Mouse (Mus musculus): ENCODE results near the gene Kpna3. TPM values are rescaled to one million over a fixed set of nuclear protein-coding genes. Genes with fewer than 3 reads are reported as not detected.
"Not testable (repeated sequence)": the region's sequence is repeated elsewhere in the genome, so short reads cannot be mapped to it uniquely, and the experiment has no call there.

Gene Kpna3
- polyA plus RNA-seq, 1 experiment from 2014 or later = 26.2 TPM

DNA sequence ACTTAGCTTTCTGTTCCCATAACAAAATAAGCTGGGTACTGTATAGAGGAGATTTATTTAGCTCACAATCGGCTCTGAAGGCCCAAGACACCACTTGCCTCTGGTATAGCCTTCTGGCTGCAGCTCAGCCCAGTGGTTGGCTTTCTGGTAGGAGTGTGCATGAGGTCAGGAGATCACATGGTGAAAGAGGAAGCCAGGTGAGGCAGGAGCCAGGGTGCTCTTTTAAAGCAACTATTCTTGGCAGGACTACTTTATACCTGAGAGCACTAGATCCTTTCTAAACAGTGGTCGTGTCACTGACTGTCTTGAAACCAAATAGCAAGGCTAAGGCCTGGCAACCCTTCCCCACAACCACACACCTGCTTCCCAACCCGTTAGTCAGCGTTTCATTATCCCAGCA is 89.8 kb downstream of the Kpna3 start:
- 93% methylated on average over 4 of the region's 4 CpGs for WGBS

GRCm38 (mm10) chr14:61346827-61347698 is 92.6 kb downstream of the Kpna3 start:
- Histone ChIP-seq H3K27me3 (no peaks in the 10 kb centered on the region), H3K27ac (no peak overlapping the region), H3K36me3 (no peaks in the 10 kb centered on the region), H3K4me1 (replicated peaks) (no peaks in the 10 kb centered on the region), H3K9ac (no peak overlapping the region), H3K9me3 (replicated peaks) (no peaks in the 10 kb centered on the region), H3K4me3 (no peak overlapping the region), H3K4me2 (no peak overlapping the region)
- no peak for ATAC-seq (replicated peaks; ENCODE audit: insufficient number of reproducible peaks, insufficient read depth, low FRiP score, low read depth)
- WGBS = 82% methylated on average over 10 of the region's 10 CpGs

More for the DNA sequence above, 89.8 kb downstream of the Kpna3 start:
- Histone ChIP-seq H3K9me3 (replicated peaks) (no peaks in the 10 kb centered on the region), H3K4me2 (no peak overlapping the region), H3K4me3 (no peak overlapping the region), H3K4me1 (replicated peaks) (no peaks in the 10 kb centered on the region), H3K36me3 (no peaks in the 10 kb centered on the region), H3K27me3 (no peaks in the 10 kb centered on the region), H3K9ac (no peak overlapping the region), H3K27ac (no peak overlapping the region)
- ATAC-seq (replicated peaks; ENCODE audit: insufficient number of reproducible peaks, insufficient read depth, low FRiP score, low read depth) = no peak

DNA sequence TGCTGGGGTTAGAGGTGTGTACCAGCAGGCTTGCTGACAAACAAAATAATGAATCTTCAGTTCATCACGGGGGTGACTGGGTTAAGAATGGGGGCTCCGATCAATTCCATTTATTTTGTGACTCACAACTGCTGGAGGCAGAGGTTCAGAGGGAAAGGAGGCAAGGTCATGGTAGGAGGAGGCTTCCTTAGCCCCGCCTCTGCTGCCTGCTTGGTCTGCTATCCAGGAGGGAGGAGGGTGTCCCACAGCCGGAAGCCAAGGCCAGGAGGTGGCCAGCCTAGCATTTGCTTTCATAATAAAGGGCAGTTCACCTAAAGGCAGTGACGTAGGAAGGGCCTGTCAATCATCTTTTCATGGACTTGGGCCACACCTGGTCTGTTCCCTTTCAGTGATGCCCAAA is 95.1 kb downstream of the Kpna3 start:
- Histone ChIP-seq H3K27me3 (no peaks in the 10 kb centered on the region), H3K9ac (no peak overlapping the region), H3K4me3 (no peak overlapping the region), H3K4me1 (replicated peaks) (no peaks in the 10 kb centered on the region), H3K27ac (no peak overlapping the region), H3K4me2 (no peak overlapping the region), H3K9me3 (replicated peaks) (no peaks in the 10 kb centered on the region), H3K36me3 (no peaks in the 10 kb centered on the region)
- no peak for ATAC-seq (replicated peaks; ENCODE audit: insufficient number of reproducible peaks, insufficient read depth, low FRiP score, low read depth)
- WGBS = 68% methylated on average over 5 of the region's 5 CpGs

GRCm38 (mm10) chr14:61339381-61339780 is 100.3 kb downstream of the Kpna3 start:
- Histone ChIP-seq H3K36me3 (no peaks in the 10 kb centered on the region), H3K9me3 (replicated peaks) (no peaks in the 10 kb centered on the region), H3K27ac (no peak overlapping the region), H3K4me1 (replicated peaks) (no peaks in the 10 kb centered on the region), H3K4me2 (no peak overlapping the region), H3K27me3 (no peaks in the 10 kb centered on the region), H3K9ac (no peak overlapping the region), H3K4me3 (no peak overlapping the region)
- 86% methylated on average over 4 of the region's 4 CpGs for WGBS
- no peak for ATAC-seq (replicated peaks; ENCODE audit: insufficient number of reproducible peaks, insufficient read depth, low FRiP score, low read depth)

DNA sequence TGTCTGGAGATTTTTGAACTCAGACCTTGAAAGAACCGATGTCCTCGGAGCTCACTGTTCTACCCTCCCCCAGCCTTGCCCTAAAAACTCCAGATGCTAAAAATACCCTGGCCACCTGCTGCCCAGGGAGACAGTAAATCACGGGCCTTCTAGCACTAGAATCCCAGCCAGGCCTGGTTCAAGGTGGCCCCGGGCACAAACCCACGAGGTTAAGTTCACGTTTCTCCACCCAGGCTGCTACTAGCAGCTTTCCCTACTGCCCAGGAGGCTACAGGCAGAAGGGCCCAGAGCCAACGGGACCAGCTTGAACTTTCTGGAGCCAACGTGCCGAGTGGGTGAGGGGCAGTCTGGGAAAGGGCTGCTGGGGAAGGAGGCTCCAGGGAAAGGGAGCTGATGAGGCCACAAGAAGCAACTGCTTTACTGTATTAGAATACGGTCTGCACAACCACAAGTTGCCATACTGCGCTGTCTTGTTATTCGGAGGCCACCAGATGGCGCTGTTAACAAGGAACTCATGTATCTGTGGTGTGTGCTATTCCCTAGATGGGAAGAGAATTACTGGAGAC is 108.6 kb downstream of the Kpna3 start:
- H3K36me3 ChIP-seq = no peaks in the 10 kb centered on the region
- WGBS = 11% methylated on average over 13 of the region's 13 CpGs
- peak overlapping the region; percentile 16; the same call in 1 of the 2 replicates for H3K9ac ChIP-seq
- no peaks in the 10 kb centered on the region for H3K9me3 ChIP-seq (replicated peaks)
- peak overlapping the region; percentile 76 for H3K27ac ChIP-seq
- ATAC-seq (replicated peaks; ENCODE audit: insufficient number of reproducible peaks, insufficient read depth, low FRiP score, low read depth) = peak; percentile 65
- H3K27me3 ChIP-seq = no peaks in the 10 kb centered on the region
- peak overlapping the region; percentile 9 for H3K4me3 ChIP-seq
- H3K4me1 ChIP-seq (replicated peaks) = peaks cover 21% of the 10 kb centered on the region
- peak overlapping the region; percentile 57 for H3K4me2 ChIP-seq

- H3K9me3 ChIP-seq (replicated peaks) = no peaks in the 10 kb centered on the region
- 61% methylated on average over 11 of the region's 11 CpGs for WGBS
- no peak overlapping the region for H3K9ac ChIP-seq
- peak overlapping the region; percentile 76 for H3K27ac ChIP-seq
- H3K4me3 ChIP-seq = no peak overlapping the region
- peaks cover 21% of the 10 kb centered on the region for H3K4me1 ChIP-seq (replicated peaks)
- H3K4me2 ChIP-seq = peak overlapping the region; percentile 57
- ATAC-seq (replicated peaks; ENCODE audit: insufficient number of reproducible peaks, insufficient read depth, low FRiP score, low read depth) = no peak
- H3K27me3 ChIP-seq = no peaks in the 10 kb centered on the region
- H3K36me3 ChIP-seq = no peaks in the 10 kb centered on the region
Measured at GRCm38 (mm10) chr14:61330591-61330990, 109.1 kb downstream of the Kpna3 start.

- H3K27ac ChIP-seq = peak overlapping the region; percentile 31
Measured at GRCm38 (mm10) chr14:61327618-61328450, 111.8 kb downstream of the Kpna3 start.

DNA sequence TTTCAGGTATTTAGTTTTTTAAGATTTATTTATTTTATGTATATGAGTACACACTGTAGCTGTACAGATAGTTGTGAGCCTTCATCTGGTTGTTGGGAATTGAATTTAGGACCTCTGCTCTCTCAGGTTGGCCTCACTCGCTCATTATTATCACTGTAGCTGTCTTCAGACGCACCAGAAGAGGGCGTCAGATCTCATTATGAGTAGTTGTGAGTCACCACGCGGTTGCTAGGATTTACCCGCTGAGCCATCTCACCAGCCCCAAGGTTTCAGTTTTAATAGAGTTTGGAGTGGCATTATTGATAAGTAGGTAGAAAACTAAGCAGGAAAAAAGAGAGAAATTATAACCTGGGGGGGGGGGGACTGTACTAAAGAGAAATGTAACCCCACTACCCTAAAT is 112.7 kb downstream of the Kpna3 start:
- H3K4me1 ChIP-seq (replicated peaks) = peaks cover 21% of the 10 kb centered on the region
- not testable (repeated sequence) for H3K4me2 ChIP-seq; H3K9me3 ChIP-seq (replicated peaks); H3K9ac ChIP-seq; H3K27ac ChIP-seq; H3K27me3 ChIP-seq; ATAC-seq (replicated peaks; ENCODE audit: insufficient number of reproducible peaks, insufficient read depth, low FRiP score, low read depth); H3K36me3 ChIP-seq; H3K4me3 ChIP-seq
- 20% methylated on average over 6 of the region's 6 CpGs for WGBS

More at GRCm38 (mm10) chr14:61327618-61328450, 111.8 kb downstream of the Kpna3 start:
- Histone ChIP-seq H3K4me2 (peak overlapping the region; percentile 54), H3K36me3 (no peaks in the 10 kb centered on the region), H3K9ac (no peak overlapping the region), H3K4me3 (peak overlapping the region; percentile 24), H3K4me1 (replicated peaks) (peaks cover 21% of the 10 kb centered on the region), H3K9me3 (replicated peaks) (no peaks in the 10 kb centered on the region), H3K27me3 (no peaks in the 10 kb centered on the region)
- WGBS = 31% methylated on average over 19 of the region's 19 CpGs
- peak; percentile 66 for ATAC-seq (replicated peaks; ENCODE audit: insufficient number of reproducible peaks, insufficient read depth, low FRiP score, low read depth)

DNA sequence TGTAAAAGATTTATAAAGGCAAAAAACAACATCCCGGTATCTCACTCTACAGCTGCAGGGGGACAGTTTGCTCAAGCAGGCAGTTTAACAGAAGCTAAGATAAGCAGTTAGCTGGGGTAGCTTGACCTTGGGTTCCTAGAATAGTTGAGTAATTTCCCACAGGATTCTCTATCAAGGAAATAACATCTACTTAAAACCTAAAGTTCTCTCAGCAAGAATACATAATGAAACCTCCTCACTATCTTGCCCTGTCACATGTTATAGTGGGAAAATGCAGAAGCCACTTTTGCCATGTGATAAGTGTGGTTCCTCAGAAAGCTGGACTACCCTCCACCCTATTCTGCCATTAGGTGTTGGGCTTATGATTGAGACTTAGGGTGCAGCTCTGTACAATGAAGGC is 116.9 kb downstream of the Kpna3 start:
- H3K4me1 ChIP-seq (replicated peaks) = peaks cover 3% of the 10 kb centered on the region
- no peak overlapping the region for H3K9ac ChIP-seq
- H3K27ac ChIP-seq = no peak overlapping the region
- no peaks in the 10 kb centered on the region for H3K36me3 ChIP-seq
- H3K9me3 ChIP-seq (replicated peaks) = no peaks in the 10 kb centered on the region
- H3K4me3 ChIP-seq = no peak overlapping the region
- no peak overlapping the region for H3K4me2 ChIP-seq
- H3K27me3 ChIP-seq = no peaks in the 10 kb centered on the region
- no peak for ATAC-seq (replicated peaks; ENCODE audit: insufficient number of reproducible peaks, insufficient read depth, low FRiP score, low read depth)
- 79% methylated on average over 1 of the region's 1 CpGs for WGBS

DNA sequence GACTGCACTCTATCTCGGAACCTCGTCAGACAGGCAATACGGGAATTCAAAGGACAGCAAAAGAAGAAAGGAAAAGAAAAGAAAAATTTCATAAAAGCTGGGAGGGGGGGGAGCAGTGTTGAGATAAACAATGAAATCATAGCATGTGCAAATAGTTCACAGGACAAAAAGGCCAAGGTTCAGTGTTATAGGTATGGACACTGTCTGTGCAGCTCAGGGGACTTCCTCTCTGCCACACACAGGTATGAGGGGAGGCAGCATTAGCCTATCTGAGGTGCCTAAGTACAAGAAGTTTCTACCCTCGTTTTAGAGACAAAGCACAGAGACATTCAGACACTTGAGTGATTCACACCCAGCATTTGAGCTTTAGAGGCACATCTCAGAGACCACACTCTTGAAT is 118.5 kb downstream of the Kpna3 start:
- H3K36me3 ChIP-seq = no peaks in the 10 kb centered on the region
- WGBS = 71% methylated on average over 4 of the region's 4 CpGs
- no peak for ATAC-seq (replicated peaks; ENCODE audit: insufficient number of reproducible peaks, insufficient read depth, low FRiP score, low read depth)

GRCm38 (mm10) chr14:61320765-61321164 is 118.9 kb downstream of the Kpna3 start:
- Histone ChIP-seq H3K9me3 (replicated peaks) (no peaks in the 10 kb centered on the region), H3K9ac (no peak overlapping the region), H3K4me1 (replicated peaks) (no peaks in the 10 kb centered on the region), H3K27me3 (no peaks in the 10 kb centered on the region), H3K4me3 (no peak overlapping the region), H3K4me2 (no peak overlapping the region), H3K36me3 (no peaks in the 10 kb centered on the region), H3K27ac (no peak overlapping the region)
- ATAC-seq (replicated peaks; ENCODE audit: insufficient number of reproducible peaks, insufficient read depth, low FRiP score, low read depth) = no peak
- WGBS = 69% methylated on average over 1 of the region's 1 CpGs

More for the DNA sequence above, 118.5 kb downstream of the Kpna3 start:
- Histone ChIP-seq H3K4me1 (replicated peaks) (no peaks in the 10 kb centered on the region), H3K4me3 (no peak overlapping the region), H3K27ac (no peak overlapping the region), H3K27me3 (no peaks in the 10 kb centered on the region), H3K9ac (no peak overlapping the region), H3K9me3 (replicated peaks) (no peaks in the 10 kb centered on the region), H3K4me2 (no peak overlapping the region)

Data from heart, embryonic 15.5 days (tissue).